Mouse (Mus musculus) midbrain, embryonic 11.5 days (tissue): ENCODE data around the gene Sez6. TPM values are rescaled to one million over a fixed set of nuclear protein-coding genes. Genes with fewer than 3 reads are reported as not detected.

Experiments used
- ATAC-seq: fragments of 200-750 bp; cut with Nextera tagmentation; 2 replicates; pipeline ENCODE4 v1.8.0; 2017; ENCODE audit warnings: moderate TSS enrichment, moderate library complexity; ENCODE audit not compliant: low FRiP score
- DNase-seq: peaks from one replicate; pipeline ENCODE4 v3.0.0; 2015; ENCODE audit warnings: low spot score; ENCODE audit errors: missing footprints
- H3K27ac ChIP-seq: fragments of 300-500 bp; sonication (generic); 2 replicates; pipeline ENCODE4 v1.5.1; 2014; ENCODE audit warnings: low read depth, low read length
- H3K27me3 ChIP-seq: fragments of 300-500 bp; sonication (generic); 2 replicates; pipeline ENCODE4 v1.6.1; 2014; ENCODE audit warnings: mild to moderate bottlenecking, low read length, moderate library complexity, mixed read lengths; ENCODE audit not compliant: control insufficient read depth, insufficient read depth
- H3K36me3 ChIP-seq: fragments of 300-500 bp; sonication (generic); 2 replicates; pipeline ENCODE4 v1.6.1; 2014; ENCODE audit warnings: mild to moderate bottlenecking, low read length, moderate library complexity, mixed read lengths; ENCODE audit not compliant: control insufficient read depth, insufficient read depth
- H3K4me1 ChIP-seq: fragments of 300-500 bp; sonication (generic); 2 replicates; pipeline ENCODE4 v1.6.1; 2014; ENCODE audit warnings: low read length; ENCODE audit not compliant: control insufficient read depth, insufficient read depth
- H3K4me2 ChIP-seq: fragments of 300-500 bp; sonication (generic); 2 replicates; pipeline ENCODE4 v1.6.1; 2014; ENCODE audit warnings: mild to moderate bottlenecking, moderate library complexity
- H3K4me3 ChIP-seq: fragments of 300-500 bp; sonication (generic); 2 replicates; pipeline ENCODE4 v1.5.1; 2014; ENCODE audit warnings: low read depth, low read length
- H3K9ac ChIP-seq: fragments of 300-500 bp; sonication (generic); 2 replicates; pipeline ENCODE4 v1.6.1; 2014; ENCODE audit warnings: low read length
- H3K9me3 ChIP-seq: fragments of 300-500 bp; sonication (generic); 2 replicates; pipeline ENCODE4 v1.6.1; 2016; ENCODE audit warnings: low read length; ENCODE audit not compliant: control insufficient read depth
- WGBS: fragments of 180-500 bp; shearing (Covaris S2); extraction: QIAGEN DNeasy Blood & Tissue Kit; methylation state at CpG from one replicate; pipeline ENCODE4 v1.1.7; 2014; 5-methylcytosine and 5-hydroxymethylcytosine counted together
- polyA plus RNA-seq: library from polyadenylated mRNA; unstranded; fragments of >200 nt; fragmentation: Nextera tagmentation; extraction: Ambion mirVana; gene quantifications from 2 replicates; pipeline ENCODE4 v1.2.1, GENCODE M21; 2014

Sez6 gene
- polyA plus RNA-seq, 1 experiment from 2014 or later, result 8.6 TPM

DNA sequence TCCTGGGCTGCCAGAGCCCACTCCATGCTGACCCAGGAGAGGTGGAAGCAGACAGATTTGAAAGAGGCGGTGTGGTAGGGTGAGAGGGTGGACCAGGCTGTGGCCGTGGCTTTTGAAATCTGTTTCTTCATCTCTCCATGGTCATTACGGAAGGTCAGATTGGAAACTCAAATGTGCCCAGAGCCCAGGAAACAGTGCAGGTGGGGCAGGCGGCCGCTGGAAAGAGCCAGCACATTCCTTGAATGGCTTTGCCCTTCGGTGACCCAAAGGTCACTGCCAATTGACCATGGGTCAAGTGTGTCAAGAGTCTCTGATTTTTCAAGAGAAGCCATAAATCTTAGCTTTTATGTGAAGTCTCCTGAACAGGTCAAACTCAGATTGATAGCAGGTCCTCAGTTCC, 17.1 kb upstream of the Sez6 start:
- Histone ChIP-seq H3K4me3 (no peak overlapping the region), H3K9ac (no peak overlapping the region), H3K4me2 (no peak overlapping the region), H3K27me3 (peaks cover 17% of the 10 kb centered on the region; the same call in 1 of the 2 replicates), H3K36me3 (no peaks in the 10 kb centered on the region), H3K27ac (no peak overlapping the region), H3K9me3 (no peaks in the 10 kb centered on the region), H3K4me1 (peaks cover 7% of the 10 kb centered on the region)
- DNase-seq, result no peak
- ATAC-seq, result no peak
- 44% methylated on average over 6 of the region's 6 CpGs for WGBS

DNA sequence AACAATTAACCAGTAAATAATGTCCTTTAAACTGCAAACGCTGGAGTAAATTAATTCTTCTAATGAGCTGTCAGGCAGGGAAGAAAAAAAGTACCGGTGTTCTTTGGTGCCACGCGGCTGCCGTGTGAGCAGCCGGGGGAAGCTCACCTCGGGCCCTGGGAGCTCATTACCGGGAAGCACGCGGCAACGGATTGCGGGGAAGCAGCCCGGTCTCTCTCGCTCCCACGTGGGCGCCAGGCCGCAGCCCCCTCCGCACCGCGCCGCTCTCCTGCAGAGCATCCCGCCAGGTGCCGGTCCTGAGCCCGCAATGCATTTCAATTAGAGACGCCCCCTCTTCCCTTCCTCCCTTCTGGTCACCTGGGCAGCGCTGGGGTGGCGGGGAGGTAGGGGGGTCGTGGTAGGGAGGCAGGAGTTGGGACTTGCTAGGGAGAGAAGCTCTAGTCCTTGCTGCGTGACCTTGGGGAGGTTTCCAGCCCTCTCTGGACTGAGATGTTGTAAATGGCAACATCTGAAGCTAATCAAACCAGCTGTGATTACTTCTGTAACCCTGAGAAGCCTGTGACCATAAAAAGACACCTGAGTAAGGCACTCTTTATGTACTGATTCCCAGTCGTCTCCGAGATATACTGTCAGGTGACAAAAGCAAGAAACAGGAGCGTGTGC, 15.9 kb upstream of the Sez6 start:
- WGBS, result 6% methylated on average over 32 of the region's 32 CpGs
- Histone ChIP-seq H3K27ac (no peak overlapping the region), H3K27me3 (peaks cover 17% of the 10 kb centered on the region; the same call in 1 of the 2 replicates), H3K9ac (no peak overlapping the region), H3K36me3 (no peaks in the 10 kb centered on the region), H3K4me1 (peaks cover 4% of the 10 kb centered on the region), H3K9me3 (no peaks in the 10 kb centered on the region), H3K4me2 (no peak overlapping the region), H3K4me3 (no peak overlapping the region)
- DNase-seq (no peak), ATAC-seq (no peak)

DNA sequence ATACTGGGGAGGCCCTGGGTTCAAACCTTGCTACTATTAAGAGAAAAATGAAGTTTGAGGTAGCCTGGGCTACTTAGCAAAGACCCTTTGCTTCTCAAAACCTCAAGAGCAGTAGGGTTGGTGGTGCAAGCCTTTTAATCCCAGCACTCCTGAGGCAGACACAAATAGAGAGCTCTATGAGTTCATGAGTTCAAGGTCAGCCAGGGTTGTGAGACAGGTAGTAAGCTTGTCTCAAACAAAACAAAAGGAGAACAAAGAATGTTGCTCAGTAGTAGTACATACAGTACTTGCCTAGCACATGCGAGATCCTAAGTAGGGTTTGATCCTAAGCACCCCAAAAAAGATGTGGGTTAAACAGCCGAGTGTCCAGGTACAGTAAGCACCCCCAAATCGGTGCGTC, 13.9 kb upstream of the Sez6 start:
- Histone ChIP-seq H3K4me2 (no peak overlapping the region), H3K36me3 (no peaks in the 10 kb centered on the region), H3K27ac (no peak overlapping the region), H3K4me3 (no peak overlapping the region), H3K27me3 (peaks cover 17% of the 10 kb centered on the region; the same call in 1 of the 2 replicates), H3K4me1 (no peaks in the 10 kb centered on the region), H3K9me3 (no peaks in the 10 kb centered on the region), H3K9ac (no peak overlapping the region)
- ATAC-seq (no peak), DNase-seq (no peak)
- 89% methylated on average over 4 of the region's 4 CpGs for WGBS

DNA sequence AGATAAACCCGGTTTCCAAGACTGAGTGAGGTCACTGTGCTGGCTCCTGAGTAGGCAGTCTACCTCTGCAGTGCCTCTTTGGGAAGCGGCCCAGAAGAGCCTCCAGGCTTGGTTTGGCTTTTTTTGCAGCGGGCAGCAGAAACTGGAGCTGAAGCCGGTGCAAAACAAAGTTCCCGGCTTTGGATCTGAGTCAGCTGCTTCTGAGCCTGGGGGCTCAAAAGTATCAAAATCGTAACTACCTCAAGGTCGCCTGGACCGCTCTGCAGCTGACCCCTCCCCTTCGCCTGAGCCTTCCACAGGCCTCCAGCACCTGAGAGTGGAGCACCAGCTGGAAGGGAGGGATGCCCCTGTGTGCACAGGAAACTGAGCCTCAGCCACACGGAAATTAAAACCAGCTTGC, 13.4 kb upstream of the Sez6 start:
- Histone ChIP-seq H3K9me3 (no peaks in the 10 kb centered on the region), H3K36me3 (no peaks in the 10 kb centered on the region), H3K9ac (no peak overlapping the region), H3K4me3 (no peak overlapping the region), H3K27ac (no peak overlapping the region), H3K27me3 (peaks cover 17% of the 10 kb centered on the region; the same call in 1 of the 2 replicates), H3K4me1 (no peaks in the 10 kb centered on the region), H3K4me2 (no peak overlapping the region)
- DNase-seq, result no peak
- 59% methylated on average over 10 of the region's 10 CpGs for WGBS
- no peak for ATAC-seq

DNA sequence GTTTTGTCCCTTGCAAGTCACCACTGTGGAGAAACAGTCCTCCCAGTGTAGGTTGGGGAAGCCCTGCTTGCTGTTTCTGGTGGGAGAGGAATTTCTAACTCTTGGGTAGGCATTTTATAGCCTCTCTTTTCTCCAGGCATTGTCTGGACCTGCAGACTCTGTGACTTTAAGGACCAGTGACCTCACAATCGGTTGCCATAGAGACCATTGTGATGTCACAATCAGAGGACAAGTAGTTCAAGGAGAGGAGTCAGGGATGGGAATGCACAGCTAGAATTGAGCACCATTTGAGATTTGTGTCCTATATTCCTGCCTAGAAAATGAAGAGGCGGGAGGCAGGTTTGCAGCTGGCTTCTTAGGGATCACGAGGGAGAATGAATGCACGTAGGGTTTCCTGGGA, 7.3 kb upstream of the Sez6 start:
- no peaks in the 10 kb centered on the region for H3K9me3 ChIP-seq
- no peak for ATAC-seq
- DNase-seq, result no peak
- H3K4me2 ChIP-seq, result no peak overlapping the region
- no peaks in the 10 kb centered on the region for H3K27me3 ChIP-seq
- 76% methylated on average over 4 of the region's 4 CpGs for WGBS
- no peak overlapping the region for H3K27ac ChIP-seq
- no peaks in the 10 kb centered on the region for H3K36me3 ChIP-seq
- peaks cover 8% of the 10 kb centered on the region for H3K4me1 ChIP-seq
- no peak overlapping the region for H3K4me3 ChIP-seq
- no peak overlapping the region for H3K9ac ChIP-seq

DNA sequence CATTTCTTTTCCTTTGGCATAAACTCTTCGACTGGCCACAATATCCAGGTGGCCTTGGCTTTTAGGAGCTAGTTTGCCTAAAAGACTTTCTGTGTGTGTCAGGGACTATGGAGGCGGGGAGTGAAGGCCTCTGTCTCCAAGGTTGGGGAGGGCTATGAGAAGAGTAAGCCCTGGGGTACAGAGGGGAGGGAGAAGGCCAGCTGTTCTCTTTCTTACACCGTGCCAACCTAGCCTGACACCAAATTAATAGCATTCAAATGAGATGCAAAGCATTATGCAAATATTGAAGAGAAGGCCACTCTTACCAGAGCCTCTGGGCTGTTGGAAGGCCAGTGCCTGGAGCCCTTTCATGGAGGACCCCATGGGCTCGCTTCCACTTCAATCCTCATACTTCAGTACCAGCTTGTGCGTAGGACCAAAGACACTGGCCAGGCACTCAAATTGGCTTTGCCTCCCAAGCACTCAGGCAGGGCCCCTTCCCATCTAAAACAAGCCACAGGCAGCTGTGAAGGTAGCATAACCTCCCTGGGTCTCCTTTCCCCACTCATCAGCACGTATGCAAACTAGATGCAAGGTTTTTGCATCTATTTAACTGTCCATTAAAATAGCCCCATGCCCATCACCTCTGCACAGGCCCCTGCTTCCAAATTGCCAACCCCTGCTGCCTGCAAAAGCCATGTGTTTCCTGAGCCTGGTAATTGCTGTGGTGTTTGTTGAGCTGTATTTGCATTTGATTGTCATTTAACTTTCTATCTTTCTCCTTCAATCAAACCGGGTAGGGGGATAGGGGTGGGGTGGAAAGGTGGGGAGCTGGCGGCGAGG, 4.6 kb upstream of the Sez6 start:
- Histone ChIP-seq H3K4me2 (no peak overlapping the region), H3K4me3 (no peak overlapping the region), H3K4me1 (peaks cover 12% of the 10 kb centered on the region), H3K27me3 (peaks cover 2% of the 10 kb centered on the region), H3K9ac (no peak overlapping the region), H3K36me3 (no peaks in the 10 kb centered on the region), H3K9me3 (no peaks in the 10 kb centered on the region), H3K27ac (no peak overlapping the region)
- DNase-seq (no peak), ATAC-seq (peak; percentile 43)
- 47% methylated on average over 9 of the region's 9 CpGs for WGBS

DNA sequence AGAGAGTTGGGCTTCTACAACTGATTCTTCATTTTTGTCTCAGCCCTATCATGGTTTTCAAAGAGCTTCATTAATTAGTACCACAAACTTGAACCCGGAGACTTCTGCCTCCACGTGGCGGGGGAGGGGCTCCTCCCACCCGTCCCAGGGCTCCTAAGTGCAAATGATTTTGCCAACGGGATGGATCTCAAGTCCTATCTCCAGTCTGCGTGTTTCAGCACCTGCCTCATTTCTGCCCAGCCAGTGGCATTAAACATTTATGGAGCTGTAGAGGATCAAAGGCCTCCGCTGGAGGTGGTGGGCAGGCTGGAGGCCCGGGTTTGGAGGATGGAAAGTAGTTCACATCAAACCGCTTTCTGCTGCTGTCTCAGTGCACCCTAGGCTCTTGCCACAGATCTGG, 3.9 kb upstream of the Sez6 start:
- Histone ChIP-seq H3K27ac (no peak overlapping the region), H3K4me3 (no peak overlapping the region), H3K36me3 (no peaks in the 10 kb centered on the region), H3K27me3 (peaks cover 6% of the 10 kb centered on the region), H3K4me2 (no peak overlapping the region), H3K4me1 (peaks cover 17% of the 10 kb centered on the region), H3K9ac (no peak overlapping the region), H3K9me3 (no peaks in the 10 kb centered on the region)
- WGBS, result 32% methylated on average over 9 of the region's 9 CpGs
- ATAC-seq, result no peak
- DNase-seq, result no peak

DNA sequence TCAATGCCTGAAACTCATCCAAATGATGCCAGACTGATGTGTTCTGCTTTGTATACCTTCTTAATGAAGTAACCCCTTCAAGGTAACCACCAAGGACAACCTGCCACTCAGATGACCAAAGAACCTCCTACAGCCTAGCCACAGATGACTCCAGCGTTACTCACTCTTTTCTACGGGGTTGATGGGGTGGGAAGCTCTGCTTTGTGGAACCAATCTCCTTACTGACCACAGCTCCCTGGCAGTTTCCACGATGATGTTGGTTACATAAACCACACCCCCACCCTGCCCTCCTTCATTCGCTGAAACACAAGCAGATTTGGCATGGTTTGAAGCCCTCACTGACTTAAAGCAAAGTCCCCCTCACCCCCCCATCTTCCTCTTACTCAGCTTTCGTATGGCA, 2.8 kb upstream of the Sez6 start:
- DNase-seq (no peak), ATAC-seq (no peak)
- Histone ChIP-seq H3K4me2 (no peak overlapping the region), H3K36me3 (no peaks in the 10 kb centered on the region), H3K27ac (no peak overlapping the region), H3K9me3 (no peaks in the 10 kb centered on the region), H3K27me3 (peaks cover 17% of the 10 kb centered on the region), H3K9ac (no peak overlapping the region), H3K4me1 (peaks cover 22% of the 10 kb centered on the region), H3K4me3 (no peak overlapping the region)
- 61% methylated on average over 5 of the region's 5 CpGs for WGBS
